Mouse (Mus musculus) embryo, embryonic 11 days (tissue): ENCODE results near the gene Coro1a.
"Not testable (repeated sequence)": the region's sequence is repeated elsewhere in the genome, so short reads cannot be mapped to it uniquely, and the experiment has no call there.

Experiments used
- DNase-seq: peaks from one replicate; pipeline ENCODE4 v3.0.0-alpha.2; 2015

Gene Coro1a

GRCm38 (mm10) chr7:126704121-126704980 lies 3.2 kb downstream of the Coro1a start:
- DNase-seq = peak; percentile 86

DNA sequence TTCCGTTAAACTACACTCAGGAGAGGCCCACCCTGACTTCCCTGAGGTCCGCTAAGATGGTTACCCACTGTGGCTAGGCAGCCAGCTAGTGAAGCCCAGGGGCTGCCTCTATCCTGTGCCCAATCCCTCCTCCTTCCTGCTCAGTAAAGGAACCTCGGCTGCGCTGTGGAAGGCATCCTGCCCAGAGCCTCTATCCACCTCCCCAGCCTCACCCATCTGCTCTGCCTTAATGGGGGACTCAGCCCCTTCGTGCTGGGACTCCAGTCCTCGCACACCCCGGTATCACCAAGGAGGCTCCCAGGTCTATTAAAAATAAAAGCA lies 3.9 kb downstream of the Coro1a start:
- DNase-seq = no peak

DNA sequence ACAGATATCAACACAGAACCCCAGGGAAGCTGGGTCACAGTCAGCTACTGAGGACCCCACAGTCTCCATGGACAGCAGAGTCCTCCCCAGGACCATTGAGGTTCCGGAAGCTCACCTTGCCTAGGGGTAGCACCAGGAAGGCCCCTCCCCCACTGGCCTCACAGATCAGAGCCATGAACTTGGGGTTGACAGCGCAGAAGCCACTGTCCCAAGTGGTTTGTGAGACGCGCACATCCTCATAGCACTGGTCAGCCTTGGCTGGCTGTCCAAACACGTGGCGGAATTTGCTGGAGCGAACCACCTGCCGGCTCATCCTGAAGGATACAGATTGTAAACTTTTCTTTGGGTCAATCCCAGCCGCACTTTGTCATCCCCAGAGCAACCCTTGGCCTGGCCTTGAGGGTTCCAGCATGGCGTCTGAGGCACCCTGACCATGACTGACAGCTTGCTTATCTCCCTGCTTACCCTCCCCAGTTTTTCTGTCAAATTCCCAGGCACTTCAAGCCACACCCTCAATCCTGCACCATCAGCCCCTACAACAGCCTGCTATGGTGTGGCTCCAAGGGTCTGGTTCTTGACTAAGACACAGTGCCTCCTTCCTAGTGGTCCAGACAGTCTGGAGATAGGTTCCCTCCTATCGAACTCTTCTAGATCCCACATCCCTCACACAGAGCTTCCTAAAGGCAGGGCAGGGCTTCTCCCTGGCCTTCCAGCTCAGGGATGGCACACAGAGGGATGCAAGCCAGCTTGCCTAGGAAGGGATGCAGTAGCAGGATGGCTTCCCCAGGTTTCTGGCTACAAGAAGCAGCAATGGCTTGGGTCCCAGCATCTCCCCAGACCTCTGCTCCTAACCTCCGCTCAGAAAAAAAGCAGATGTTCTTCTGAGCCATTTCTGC lies 4.5 kb downstream of the Coro1a start:
- no peak for DNase-seq

DNA sequence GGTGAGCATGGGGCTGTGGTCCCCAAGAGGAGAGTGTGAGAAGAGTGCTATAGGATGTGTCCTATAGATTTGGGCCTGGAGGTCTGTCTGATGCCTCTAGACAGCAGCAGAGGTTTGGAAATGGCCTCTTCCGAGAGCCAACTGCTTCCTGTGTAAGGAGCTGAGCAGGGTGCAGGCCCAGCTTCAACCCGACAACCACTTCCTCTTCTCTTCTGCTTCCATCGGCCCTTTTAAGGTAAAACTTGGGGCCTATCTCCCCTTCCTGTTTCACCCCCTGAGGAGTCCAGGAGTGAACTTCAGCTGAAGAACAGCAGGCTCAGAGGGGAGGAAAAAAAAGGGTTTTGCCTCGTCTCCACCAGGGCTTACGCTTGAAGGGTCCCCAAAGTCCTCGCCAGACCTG lies 5.2 kb downstream of the Coro1a start:
- DNase-seq = no peak

DNA sequence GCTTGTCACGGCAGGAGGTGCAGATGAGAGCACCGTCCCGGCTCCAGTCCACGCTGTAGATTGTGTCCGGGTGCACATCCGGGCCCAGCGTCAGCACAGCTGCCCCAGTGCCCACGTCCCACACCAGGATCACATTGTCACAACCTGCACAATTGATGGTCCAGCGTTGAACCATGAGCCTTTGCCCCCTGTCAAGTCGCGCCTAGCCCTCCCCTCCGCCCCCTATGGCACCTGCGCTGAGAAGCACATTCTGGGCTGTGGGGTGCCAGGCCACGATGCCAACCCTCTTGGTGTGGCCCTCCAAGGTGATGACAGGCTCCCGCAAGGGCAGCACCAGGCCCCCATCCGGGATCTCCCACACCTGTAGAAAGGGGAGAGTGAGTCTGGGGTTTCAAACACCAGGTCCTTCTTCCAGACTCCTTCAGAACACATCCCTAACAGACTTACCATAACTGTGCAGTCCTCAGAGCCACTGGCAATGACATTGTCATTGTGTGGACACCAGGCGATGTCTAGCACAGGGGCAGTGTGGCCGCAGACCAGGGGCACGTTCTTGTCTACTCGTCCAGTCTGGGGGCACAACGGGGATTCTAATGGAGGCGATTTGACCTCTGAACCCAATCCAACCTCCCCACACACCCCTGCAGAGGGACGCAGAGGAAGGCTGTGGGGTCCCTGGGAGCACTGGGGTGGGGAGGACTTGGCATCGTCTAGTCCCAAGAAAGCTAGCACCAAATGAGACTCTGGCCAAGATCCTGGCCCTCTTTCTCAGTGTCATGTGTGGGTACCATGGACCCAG lies 5.8 kb downstream of the Coro1a start:
- DNase-seq = no peak

DNA sequence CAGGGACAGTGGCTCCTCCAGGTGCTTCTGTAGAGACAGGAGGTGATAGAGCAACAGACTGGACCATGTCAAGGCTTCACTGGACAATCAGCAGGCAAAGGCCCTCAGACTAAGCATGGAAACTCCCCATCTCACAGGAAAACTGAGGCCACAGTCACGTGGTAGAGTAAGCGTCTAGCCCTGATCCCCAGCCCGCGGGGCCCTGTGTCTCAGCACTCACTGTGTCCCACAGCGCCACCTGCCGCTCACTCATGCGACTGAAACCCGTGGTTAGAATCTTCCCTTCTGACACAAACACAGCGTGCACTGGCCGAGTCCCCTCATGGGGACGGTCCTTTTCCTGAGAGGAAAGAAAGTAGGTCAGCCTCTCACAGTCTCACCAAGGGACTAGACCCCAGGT lies 6.5 kb downstream of the Coro1a start:
- DNase-seq = peak; percentile 94

DNA sequence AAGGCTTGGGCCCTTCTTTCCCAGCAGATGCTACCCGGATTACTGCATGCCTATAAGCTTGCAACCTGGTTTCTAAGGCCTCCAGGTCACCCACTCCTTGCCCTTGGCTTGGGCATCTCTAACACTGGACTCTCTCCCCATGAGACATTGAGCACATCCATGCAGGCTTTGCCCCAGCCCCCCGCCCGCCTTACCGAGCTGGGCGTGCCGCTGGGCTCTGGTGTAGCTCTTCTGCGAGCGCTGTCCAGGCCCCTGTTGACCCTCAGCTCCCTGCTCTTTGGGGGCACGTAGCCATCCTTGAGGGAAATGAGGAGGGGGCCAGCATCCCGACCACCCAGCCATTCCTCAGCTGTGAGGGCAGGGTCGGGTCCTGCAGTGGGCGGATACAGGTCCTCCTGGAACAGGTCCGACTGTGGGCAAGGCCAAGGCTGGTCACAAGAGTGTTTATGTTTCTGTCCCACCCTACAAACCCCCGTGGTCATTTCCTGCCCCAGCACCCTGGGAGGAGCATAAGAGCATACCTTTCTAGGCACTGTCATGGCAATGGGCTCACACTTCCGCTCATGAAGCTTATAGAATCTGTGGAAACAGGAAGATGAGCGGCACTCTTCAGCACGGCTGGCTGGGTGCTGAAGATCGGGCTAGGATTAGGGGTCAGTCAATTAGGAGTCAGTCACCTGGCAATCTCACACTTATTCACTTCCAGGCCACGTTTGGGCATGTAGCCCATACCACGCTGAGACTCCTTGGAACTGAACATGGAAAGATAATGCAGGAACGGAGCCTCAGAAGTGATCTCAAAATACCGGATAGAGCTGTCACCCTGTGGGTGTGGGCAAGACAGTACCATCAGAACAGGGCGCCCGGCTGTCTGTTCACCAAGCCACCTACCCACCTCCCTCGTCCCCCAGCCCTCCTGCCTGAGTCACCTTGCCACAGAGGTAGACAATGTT lies 7.2 kb downstream of the Coro1a start:
- DNase-seq = no peak

DNA sequence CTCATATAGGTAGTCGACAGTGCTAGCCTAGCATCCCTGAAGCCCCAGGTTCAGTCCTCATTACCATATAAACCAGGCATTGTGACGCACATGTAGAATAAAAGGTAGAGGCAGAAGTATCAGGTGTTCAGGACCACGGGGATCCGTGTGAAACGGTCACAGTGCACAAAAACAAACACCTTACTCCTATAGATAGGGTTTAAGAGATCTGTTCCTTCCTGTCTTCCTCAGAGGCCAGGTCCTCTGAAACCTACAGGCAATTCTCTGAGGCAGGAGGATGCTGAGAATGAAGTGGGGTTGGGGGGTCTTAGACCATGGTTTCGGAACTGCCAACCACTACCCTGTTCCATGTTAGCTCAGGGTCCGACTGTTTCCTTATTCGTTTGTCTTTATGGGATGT lies 9.7 kb downstream of the Coro1a start:
- no peak for DNase-seq

DNA sequence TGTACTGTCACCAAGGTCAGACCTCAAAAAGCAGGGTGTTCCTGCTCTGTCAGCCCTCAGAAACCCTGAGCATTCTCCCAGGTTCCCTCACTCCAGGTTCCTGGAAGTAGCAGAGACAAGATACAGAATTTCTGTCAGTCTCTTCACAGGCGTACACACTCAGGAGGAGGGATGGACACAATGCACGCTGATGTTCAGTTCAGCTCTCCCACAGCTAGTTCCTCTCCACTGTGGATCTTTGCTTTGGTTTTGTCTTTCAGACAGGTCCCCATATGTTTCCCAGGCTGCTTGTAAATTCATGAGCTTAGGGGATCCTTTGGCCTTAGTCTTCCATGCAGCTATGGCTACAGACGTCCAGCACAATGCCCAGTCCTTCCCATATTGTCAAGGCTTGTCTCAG lies 10.7 kb downstream of the Coro1a start:
- DNase-seq = no peak

- no peak for DNase-seq
Measured at GRCm38 (mm10) chr7:126696303-126696702, 11.3 kb downstream of the Coro1a start.

DNA sequence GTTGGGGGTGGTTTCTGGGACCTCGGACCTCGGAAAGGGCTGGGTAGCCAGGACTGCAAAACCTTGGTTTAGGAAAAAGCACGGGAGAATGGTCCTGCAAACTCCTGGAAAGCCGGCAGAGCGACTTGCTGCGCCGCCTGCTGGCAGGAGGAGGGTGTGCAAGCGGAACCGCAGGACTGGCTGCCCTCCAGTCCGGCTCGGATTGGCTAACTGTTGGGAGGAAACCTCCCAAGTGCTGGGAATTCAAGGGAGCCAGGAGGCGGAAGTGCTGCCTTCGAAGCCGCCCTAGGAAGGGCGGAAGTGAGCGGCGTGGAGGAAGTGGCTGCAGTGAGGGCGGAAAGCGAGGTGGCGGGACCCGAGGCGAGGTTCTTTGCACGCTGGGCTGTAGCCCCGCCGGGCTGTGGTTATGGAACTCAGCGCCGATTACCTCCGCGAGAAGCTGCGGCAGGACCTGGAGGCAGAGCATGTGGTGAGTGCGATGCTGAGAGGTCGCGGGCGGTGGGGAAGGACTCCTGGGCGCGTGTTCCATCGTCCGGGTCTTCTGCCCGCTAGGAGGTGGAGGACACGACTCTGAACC lies 11.9 kb downstream of the Coro1a start, which contains the start of gene Slx1b:
Gene Slx1b (minus strand): TSS at position 154 of the 577 bp plus-strand sequence.
- peak; percentile 98 for DNase-seq

GRCm38 (mm10) chr7:126695210-126695611 lies 12.4 kb downstream of the Coro1a start, which contains the start of gene Bola2:
Gene Bola2 (plus strand): TSS chr7:126695401.
- DNase-seq = peak; percentile 79

DNA sequence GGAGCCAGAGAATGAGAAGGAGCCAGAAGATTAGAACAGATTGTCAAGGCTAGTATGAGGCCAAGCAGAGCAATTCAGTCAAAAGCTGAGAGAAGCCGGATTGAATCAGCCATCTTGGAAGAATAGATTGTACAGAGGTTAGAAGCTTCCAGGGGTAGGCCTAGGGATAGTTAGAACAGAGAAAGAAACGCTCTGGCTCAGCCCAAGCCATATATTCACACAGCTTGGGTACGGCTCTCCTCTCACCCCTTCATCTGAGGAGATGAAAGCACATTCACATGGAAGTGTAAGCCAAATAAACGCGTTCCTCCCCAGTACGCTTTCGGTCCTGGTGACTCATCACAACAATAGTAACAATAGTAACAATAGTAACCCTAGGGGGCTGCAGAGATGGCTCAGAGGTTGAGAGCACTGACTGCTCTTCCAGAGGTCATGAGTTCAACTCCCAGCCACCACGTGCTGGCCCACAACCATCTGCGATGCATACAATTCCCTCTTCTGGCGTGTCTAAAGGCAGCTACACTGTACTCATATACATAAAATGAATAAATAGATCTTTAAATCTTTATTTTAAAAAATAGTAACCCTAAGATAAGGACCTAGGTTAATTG lies 13.0 kb downstream of the Coro1a start:
- DNase-seq = peak; percentile 31

DNA sequence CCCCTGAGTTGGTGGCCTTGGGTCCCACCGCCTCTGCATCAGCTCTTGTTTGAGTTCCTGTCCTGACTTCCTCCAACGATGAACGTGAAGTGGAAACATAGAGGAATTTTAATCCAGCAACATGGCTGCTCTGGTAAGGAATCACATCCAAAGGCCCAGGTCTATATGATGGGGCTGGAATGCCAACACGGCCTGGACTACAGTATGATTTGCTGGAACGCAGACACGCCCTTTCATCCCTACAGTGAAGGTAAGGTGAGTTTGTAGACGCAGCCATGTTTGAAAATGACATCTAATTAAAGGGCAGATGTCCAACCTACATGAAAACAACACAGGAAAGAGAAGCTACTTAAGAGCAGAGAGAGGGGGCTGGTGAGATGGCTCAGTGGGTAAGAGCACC lies 13.8 kb downstream of the Coro1a start:
- no peak for DNase-seq

- DNase-seq = peak; percentile 82
Measured at GRCm38 (mm10) chr7:126693256-126693655, 14.3 kb downstream of the Coro1a start.

- no peak for DNase-seq
Measured at GRCm38 (mm10) chr7:126692426-126692825, 15.2 kb downstream of the Coro1a start.

DNA sequence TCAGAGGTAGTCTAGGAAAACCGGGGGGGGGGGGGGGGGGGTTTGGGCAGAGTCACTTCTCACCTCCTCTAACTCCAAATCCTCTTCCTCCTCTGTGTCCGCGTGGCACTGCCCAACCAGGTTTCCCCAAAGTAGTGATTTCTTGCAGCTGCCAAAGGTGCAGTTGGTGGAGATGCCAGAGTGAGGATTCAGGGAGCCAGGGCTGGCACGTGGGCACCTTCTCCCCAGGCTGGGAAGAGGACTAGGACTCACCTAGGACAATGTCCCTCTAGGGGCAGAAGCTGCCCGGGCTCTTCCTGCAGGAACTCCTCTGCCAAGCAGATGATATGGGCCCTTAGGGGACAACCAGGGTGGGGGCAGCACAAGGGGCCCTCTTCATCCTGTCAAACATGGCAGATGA lies 15.9 kb downstream of the Coro1a start:
- no peak for DNase-seq

DNA sequence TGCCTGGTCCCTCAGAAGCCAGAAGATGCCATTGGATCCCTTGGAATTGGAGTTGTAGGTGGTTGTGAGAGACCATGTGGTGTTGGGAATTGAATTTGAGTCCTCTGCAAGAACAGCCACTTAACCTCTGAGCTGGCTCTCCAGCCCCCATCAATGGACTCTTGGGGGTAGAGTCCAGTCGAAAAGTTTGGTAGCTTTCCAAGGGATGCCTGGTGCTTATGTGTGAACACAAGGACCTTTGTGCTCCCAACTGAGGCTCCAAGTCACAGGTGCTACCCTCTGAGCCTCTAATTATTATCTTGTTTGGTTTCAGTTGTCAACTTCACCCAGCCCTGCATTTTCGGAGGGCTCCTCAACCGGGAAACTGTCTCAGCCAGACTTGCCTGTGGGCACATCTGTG lies 16.9 kb downstream of the Coro1a start:
- no peak for DNase-seq

DNA sequence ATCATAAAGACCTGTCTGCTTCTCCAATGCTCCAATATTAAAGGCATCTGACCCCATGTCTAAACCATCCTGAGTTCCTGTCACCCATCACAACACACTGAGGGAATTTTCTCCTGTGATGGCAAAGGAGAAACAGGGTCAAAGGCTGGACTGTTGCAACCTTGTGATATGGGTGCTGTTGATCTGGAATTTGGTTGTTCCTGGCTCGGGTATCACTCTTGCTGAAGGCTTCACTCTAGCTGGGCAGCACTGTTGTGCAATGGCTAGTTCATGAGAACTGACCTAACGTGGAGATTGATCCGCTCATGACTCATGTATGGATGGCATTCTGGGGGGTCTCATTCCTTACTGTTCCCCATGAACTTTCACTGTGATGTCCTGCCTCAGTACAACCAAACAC lies 18.6 kb downstream of the Coro1a start:
- no peak for DNase-seq

DNA sequence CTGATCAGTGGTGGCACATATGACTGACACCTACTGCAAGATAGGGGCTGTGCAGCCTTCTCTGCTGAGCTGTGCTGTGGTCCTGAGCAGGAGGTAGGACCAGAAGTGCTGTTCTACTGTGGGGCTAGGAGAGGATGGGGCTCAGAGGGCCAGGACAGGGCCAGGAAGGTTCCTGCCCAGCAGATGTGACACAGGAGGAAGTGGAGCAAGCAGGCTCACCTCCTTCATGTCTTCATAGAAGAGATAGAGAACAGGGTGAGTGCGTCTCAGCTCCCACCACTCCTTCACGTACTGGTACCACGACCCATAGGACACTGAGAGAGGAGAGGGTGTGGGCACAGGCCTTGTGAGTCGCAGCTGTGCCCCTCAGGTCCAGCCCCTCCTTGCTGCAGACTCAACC lies 19.4 kb downstream of the Coro1a start:
- DNase-seq = not testable (repeated sequence)

DNA sequence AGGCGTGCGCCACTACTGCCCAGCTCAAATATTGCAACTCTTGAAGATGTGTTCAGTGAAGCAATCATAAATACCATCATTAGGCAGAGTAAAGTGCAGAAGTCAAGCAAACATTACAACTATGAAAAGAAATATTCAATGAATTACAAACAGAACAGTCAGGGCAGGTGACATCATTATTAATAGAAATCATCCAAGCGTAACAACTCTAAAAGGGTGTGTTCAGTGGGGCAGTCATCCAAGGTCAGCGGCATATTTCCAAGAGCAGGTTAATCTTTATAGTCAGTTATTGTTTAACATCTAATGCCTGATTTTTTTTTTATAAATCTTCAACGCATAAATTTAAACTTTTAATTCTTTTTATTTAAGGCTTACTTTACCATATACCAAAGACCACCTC lies 26.4 kb downstream of the Coro1a start:
- no peak for DNase-seq
